Mouse (Mus musculus) CH12.LX (cell line): Measurements from ENCODE around the gene Chpf.

Experiments used
- BHLHE40 ChIP-seq: IDR thresholded peaks from 2 replicates; pipeline ENCODE4 v1.6.1; 2011; ENCODE audit warnings: mild to moderate bottlenecking, low read depth, low read length, improper control_type of control experiment
- CTCF ChIP-seq, 2 experiments: IDR thresholded peaks in 1 of 2; conservative IDR thresholded peaks in 1 of 2; 2 replicates each; pipeline ENCODE4 v1.5.1; 2011 to 2012; ENCODE audit warnings: low read depth in 2 of 2, low read length in 2 of 2, improper control_type of control experiment in 1 of 2, inconsistent platforms in 1 of 2, mild to moderate bottlenecking in 1 of 2, moderate library complexity in 1 of 2
- E2F4 ChIP-seq: IDR thresholded peaks from 2 replicates; pipeline ENCODE4 v1.6.1; 2011; ENCODE audit warnings: low read depth, low read length, improper control_type of control experiment; ENCODE audit not compliant: insufficient replicate concordance
- EP300 ChIP-seq: IDR thresholded peaks from 2 replicates; pipeline ENCODE4 v1.6.1; 2011; ENCODE audit warnings: low read length, improper control_type of control experiment
- ETS1 ChIP-seq: conservative IDR thresholded peaks from 2 replicates; pipeline ENCODE4 v1.6.1; 2012; ENCODE audit warnings: low read depth, mild to moderate bottlenecking, inconsistent platforms, low read length, improper control_type of control experiment, moderate library complexity
- HCFC1 ChIP-seq: IDR thresholded peaks from 2 replicates; pipeline ENCODE4 v1.6.1; 2012; ENCODE audit warnings: low read depth, mild to moderate bottlenecking, inconsistent platforms, low read length, improper control_type of control experiment
- JUND ChIP-seq: conservative IDR thresholded peaks from 2 replicates; pipeline ENCODE4 v1.6.1; 2011; ENCODE audit warnings: low read depth, low read length, improper control_type of control experiment
- MXI1 ChIP-seq: IDR thresholded peaks from 2 replicates; pipeline ENCODE4 v1.6.1; 2011; ENCODE audit warnings: mild to moderate bottlenecking, low read depth, low read length, improper control_type of control experiment
- POLR2A ChIP-seq: IDR thresholded peaks from 2 replicates; pipeline ENCODE4 v1.6.1; 2011; ENCODE audit warnings: low read depth, mild to moderate bottlenecking, improper control_type of control experiment, low read length
- TBP ChIP-seq: conservative IDR thresholded peaks from 2 replicates; pipeline ENCODE4 v1.6.1; 2011; ENCODE audit warnings: low read depth, low read length, improper control_type of control experiment
- UBTF ChIP-seq: IDR thresholded peaks from 2 replicates; pipeline ENCODE4 v1.6.1; 2012; ENCODE audit warnings: low read depth, mild to moderate bottlenecking, inconsistent platforms, low read length, improper control_type of control experiment, moderate library complexity
- ZNF384 ChIP-seq: IDR thresholded peaks from 2 replicates; pipeline ENCODE4 v1.6.1; 2012; ENCODE audit warnings: low read depth, low read length, improper control_type of control experiment, inconsistent platforms

DNA sequence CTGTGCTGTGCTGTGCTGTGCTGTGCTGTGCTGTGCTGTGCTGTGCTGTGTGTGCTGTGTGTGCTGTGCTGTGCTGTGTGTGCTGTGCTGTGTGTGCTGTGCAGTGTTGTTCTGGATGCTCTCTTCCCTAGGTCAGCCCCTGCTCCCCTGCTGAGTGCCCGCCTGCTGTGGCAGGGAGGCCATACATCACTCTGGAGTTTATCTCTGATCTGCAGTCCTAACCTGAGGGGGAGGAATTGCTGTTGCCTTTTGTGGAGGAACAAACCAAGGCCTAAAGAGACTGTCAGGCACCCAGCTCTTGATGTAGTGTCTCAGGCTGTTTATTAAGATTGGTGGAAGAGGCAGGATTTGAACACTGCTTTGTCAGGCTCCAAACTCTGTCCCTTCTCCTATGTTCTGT is 16.5 kb downstream of the Chpf start:
- no peak for TF ChIP-seq CTCF (conservative IDR thresholded peaks at IDR 0.05 in 1 of 2, IDR thresholded peaks at IDR 0.05 in 1 of 2; ENCODE audit: low read depth in 2 of 2, low read length in 2 of 2)
- TF ChIP-seq JUND, result no peak
- TF ChIP-seq ZNF384, result no peak
- TF ChIP-seq EP300, result no peak
- TF ChIP-seq ETS1, result no peak
- TF ChIP-seq E2F4, result no peak
- no peak for TF ChIP-seq TBP
- TF ChIP-seq POLR2A, result no peak
- no peak for TF ChIP-seq UBTF
- no peak for TF ChIP-seq MXI1
- no peak for TF ChIP-seq BHLHE40
- no peak for TF ChIP-seq HCFC1
